Mouse (Mus musculus) forelimb bud, embryonic 11.5 days (tissue): ENCODE data around the gene Gm14391.
"Not testable (repeated sequence)": the region's sequence is repeated elsewhere in the genome, so short reads cannot be mapped to it uniquely, and the experiment has no call there.

Experiments used
- DNase-seq: peaks from one replicate; pipeline ENCODE4 v3.0.0-alpha.2; 2012; ENCODE audit warnings: low read depth, low spot score

Gene Gm14391

GRCm38 (mm10) chr2:175206732-175207131 lies at the start of gene Gm14391:
TSS of gene Gm14391 (minus strand) at chr2:175206917.
- not testable (repeated sequence) for DNase-seq

- not testable (repeated sequence) for DNase-seq
These were observed 27.7 kb downstream of the Gm14391 start for GRCm38 (mm10) chr2:175179008-175179407.

GRCm38 (mm10) chr2:175176312-175176711 lies 30.4 kb downstream of the Gm14391 start:
- no peak for DNase-seq

- DNase-seq, result not testable (repeated sequence)
These were observed 31.1 kb downstream of the Gm14391 start, which contains the start of gene Gm14443 for GRCm38 (mm10) chr2:175175401-175176180. TSS of gene Gm14443 (minus strand) at chr2:175175871.

- DNase-seq, result not testable (repeated sequence)
These were observed 32.7 kb downstream of the Gm14391 start for GRCm38 (mm10) chr2:175174058-175174457.

GRCm38 (mm10) chr2:175172906-175173595 lies 33.7 kb downstream of the Gm14391 start:
- not testable (repeated sequence) for DNase-seq

GRCm38 (mm10) chr2:175172123-175172522 lies 34.6 kb downstream of the Gm14391 start:
- no peak for DNase-seq

GRCm38 (mm10) chr2:175166870-175167269 lies 39.8 kb downstream of the Gm14391 start:
- DNase-seq, result not testable (repeated sequence)

GRCm38 (mm10) chr2:175165110-175165509 lies 41.6 kb downstream of the Gm14391 start:
- not testable (repeated sequence) for DNase-seq

GRCm38 (mm10) chr2:175161438-175161837 lies 45.3 kb downstream of the Gm14391 start:
- DNase-seq, result not testable (repeated sequence)

- DNase-seq, result no peak
These were observed 48.1 kb downstream of the Gm14391 start for GRCm38 (mm10) chr2:175158642-175159041.

- DNase-seq, result no peak
These were observed 50.0 kb downstream of the Gm14391 start for GRCm38 (mm10) chr2:175156696-175157095.

GRCm38 (mm10) chr2:175141993-175142295 lies 64.8 kb downstream of the Gm14391 start, which contains the start of gene Gm14399:
TSS of gene Gm14399 (minus strand) at chr2:175142012.
- not testable (repeated sequence) for DNase-seq

GRCm38 (mm10) chr2:175141118-175141992 lies 65.4 kb downstream of the Gm14391 start:
- DNase-seq, result not testable (repeated sequence)
